Mouse (Mus musculus) lung, adult 2 months (tissue): ENCODE data around the gene Hpca.

Experiments used
- CTCF ChIP-seq: fragments of 200-500 bp; IDR thresholded peaks from 2 replicates; pipeline ENCODE4 v1.5.1; 2011; ENCODE audit warnings: mild to moderate bottlenecking, low read length, control low read depth; ENCODE audit not compliant: insufficient read depth
- POLR2A ChIP-seq: fragments of 200-500 bp; IDR thresholded peaks from 2 replicates; pipeline ENCODE4 v1.6.1; 2011; ENCODE audit warnings: low read depth, mild to moderate bottlenecking, control low read depth, low read length, borderline replicate concordance; ENCODE audit errors: extremely low read depth

DNA sequence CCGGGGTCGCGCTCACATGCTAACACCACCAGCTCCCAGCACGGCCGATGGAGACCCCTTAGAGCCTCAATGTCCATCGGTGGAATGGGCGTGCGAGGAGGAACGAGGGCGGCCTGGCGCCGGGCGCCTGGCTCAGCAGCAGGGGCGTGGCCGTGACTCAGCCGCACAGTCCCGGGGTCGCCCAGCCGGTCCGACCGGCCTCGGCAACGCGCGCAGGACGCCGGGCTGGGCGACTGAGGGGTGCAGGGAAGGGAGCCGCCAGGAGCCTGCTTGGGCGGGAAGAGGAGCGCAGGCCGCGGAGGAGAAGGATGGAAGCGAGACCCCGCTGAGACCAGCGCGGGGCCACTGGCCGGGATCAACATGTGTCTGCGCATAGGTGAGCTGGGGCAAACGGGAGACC, 16.5 kb downstream of the Hpca start, which contains the start of gene Tmem54:
- TF ChIP-seq POLR2A (no peak), CTCF (no peak)
